Mouse (Mus musculus) forebrain, embryonic 13.5 days (tissue): ENCODE data around the gene Olfr1381. TPM values are rescaled to one million over a fixed set of nuclear protein-coding genes. Genes with fewer than 3 reads are reported as not detected.
"Not testable (repeated sequence)": the region's sequence is repeated elsewhere in the genome, so short reads cannot be mapped to it uniquely, and the experiment has no call there.

Experiments used
- ATAC-seq: fragments of 200-750 bp; cut with Nextera tagmentation; 2 replicates; pipeline ENCODE4 v1.8.0; 2017
- H3K27ac ChIP-seq: fragments of 300-500 bp; sonication (generic); 2 replicates; pipeline ENCODE4 v1.5.1; 2015; ENCODE audit warnings: inconsistent platforms, mild to moderate bottlenecking, moderate library complexity
- H3K27me3 ChIP-seq: fragments of 300-500 bp; sonication (generic); 2 replicates; pipeline ENCODE4 v1.6.1; 2015; ENCODE audit warnings: mild to moderate bottlenecking, inconsistent platforms
- H3K36me3 ChIP-seq: fragments of 300-500 bp; sonication (generic); 2 replicates; pipeline ENCODE4 v1.6.1; 2015; ENCODE audit warnings: mild to moderate bottlenecking, inconsistent platforms; ENCODE audit not compliant: poor library complexity, severe bottlenecking
- H3K4me1 ChIP-seq: fragments of 300-500 bp; sonication (generic); 2 replicates; pipeline ENCODE4 v1.6.1; 2015; ENCODE audit warnings: inconsistent platforms
- H3K4me2 ChIP-seq: fragments of 300-500 bp; sonication (generic); 2 replicates; pipeline ENCODE4 v1.6.1; 2015; ENCODE audit warnings: inconsistent platforms, mild to moderate bottlenecking, moderate library complexity
- H3K4me3 ChIP-seq: fragments of 300-500 bp; sonication (generic); 2 replicates; pipeline ENCODE4 v1.5.1; 2015; ENCODE audit warnings: mild to moderate bottlenecking, inconsistent platforms
- H3K9ac ChIP-seq: fragments of 300-500 bp; sonication (generic); 2 replicates; pipeline ENCODE4 v1.6.1; 2015; ENCODE audit warnings: mild to moderate bottlenecking, inconsistent platforms
- H3K9me3 ChIP-seq: fragments of 300-500 bp; sonication (generic); replicated peaks from 2 replicates; pipeline ENCODE4 v1.6.1; 2016; ENCODE audit warnings: inconsistent platforms
- WGBS: fragments of 180-500 bp; shearing (Covaris S2); methylation state at CpG from one replicate; pipeline ENCODE4 v1.1.7; 2015; 5-methylcytosine and 5-hydroxymethylcytosine counted together
- polyA plus RNA-seq: library from polyadenylated mRNA; unstranded; fragments of >200 nt; fragmentation: Nextera tagmentation; extraction: Ambion mirVana; gene quantifications from 2 replicates; pipeline ENCODE4 v1.2.1, GENCODE M21; 2015

Gene Olfr1381
- polyA plus RNA-seq: not detected in 2 replicates

- WGBS: 68% methylated on average over 3 of the region's 3 CpGs
- H3K27me3 ChIP-seq, H3K27ac ChIP-seq: not testable (repeated sequence)
Measured at GRCm38 (mm10) chr11:49543149-49543548, at the start of gene Olfr1381. Gene Olfr1381, plus strand, starts transcription at chr11:49543449.

GRCm38 (mm10) chr11:49518086-49518485, 25.2 kb upstream of the Olfr1381 start:
- no peaks in the 10 kb centered on the region for H3K36me3 ChIP-seq
- H3K27me3 ChIP-seq: no peaks in the 10 kb centered on the region
- H3K9ac ChIP-seq: no peak overlapping the region
- no peak overlapping the region for H3K4me2 ChIP-seq
- H3K27ac ChIP-seq: no peak overlapping the region
- no peaks in the 10 kb centered on the region for H3K9me3 ChIP-seq
- no peak for ATAC-seq
- WGBS: 79% methylated on average over 5 of the region's 5 CpGs
- H3K4me3 ChIP-seq: no peak overlapping the region
- H3K4me1 ChIP-seq: no peaks in the 10 kb centered on the region

More at GRCm38 (mm10) chr11:49543149-49543548, at the start of gene Olfr1381:
- ATAC-seq, H3K9ac ChIP-seq, H3K36me3 ChIP-seq, H3K4me1 ChIP-seq, H3K9me3 ChIP-seq, H3K4me2 ChIP-seq, H3K4me3 ChIP-seq: not testable (repeated sequence)

GRCm38 (mm10) chr11:49519348-49519747, 23.9 kb upstream of the Olfr1381 start, which contains the start of gene Olfr1383:
Gene Olfr1383, plus strand, starts transcription at chr11:49519648.
- Histone ChIP-seq H3K9me3 (no peaks in the 10 kb centered on the region), H3K27ac (no peak within 1 kb of the TSS), H3K36me3 (no peaks in the 10 kb centered on the region), H3K4me3 (no peak within 1 kb of the TSS), H3K4me1 (no peaks in the 10 kb centered on the region), H3K27me3 (no peaks in the 10 kb centered on the region), H3K9ac (no peak within 1 kb of the TSS), H3K4me2 (no peak within 1 kb of the TSS)
- ATAC-seq: no peak

GRCm38 (mm10) chr11:49527947-49528346, 15.3 kb upstream of the Olfr1381 start, which contains the start of gene Olfr1382:
Gene Olfr1382, plus strand, starts transcription at chr11:49528247.
- H3K9ac ChIP-seq: no peak within 1 kb of the TSS
- ATAC-seq: no peak
- no peaks in the 10 kb centered on the region for H3K4me1 ChIP-seq
- H3K4me2 ChIP-seq: no peak within 1 kb of the TSS
- no peaks in the 10 kb centered on the region for H3K9me3 ChIP-seq
- H3K27me3 ChIP-seq: no peaks in the 10 kb centered on the region
- no peak within 1 kb of the TSS for H3K27ac ChIP-seq
- H3K36me3 ChIP-seq: no peaks in the 10 kb centered on the region
- no peak within 1 kb of the TSS for H3K4me3 ChIP-seq
- 83% methylated on average over 3 of the region's 3 CpGs for WGBS

- Histone ChIP-seq H3K9ac (no peak overlapping the region), H3K4me1 (no peaks in the 10 kb centered on the region), H3K4me3 (no peak overlapping the region), H3K27ac (no peak overlapping the region), H3K36me3 (no peaks in the 10 kb centered on the region), H3K27me3 (no peaks in the 10 kb centered on the region), H3K9me3 (no peaks in the 10 kb centered on the region), H3K4me2 (no peak overlapping the region)
- ATAC-seq: no peak
Measured at GRCm38 (mm10) chr11:49532761-49533160, 10.5 kb upstream of the Olfr1381 start.

GRCm38 (mm10) chr11:49536631-49537030, 6.6 kb upstream of the Olfr1381 start:
- H3K9ac ChIP-seq, H3K4me2 ChIP-seq, ATAC-seq, H3K9me3 ChIP-seq, H3K27ac ChIP-seq, H3K4me1 ChIP-seq, H3K27me3 ChIP-seq, H3K36me3 ChIP-seq, H3K4me3 ChIP-seq: not testable (repeated sequence)
- 93% methylated on average over 2 of the region's 2 CpGs for WGBS

- H3K4me1 ChIP-seq, ATAC-seq, H3K27me3 ChIP-seq, H3K9me3 ChIP-seq, H3K4me3 ChIP-seq, H3K36me3 ChIP-seq, H3K9ac ChIP-seq, H3K4me2 ChIP-seq, H3K27ac ChIP-seq: not testable (repeated sequence)
- 88% methylated on average over 3 of the region's 3 CpGs for WGBS
Measured at GRCm38 (mm10) chr11:49554033-49554432, 10.8 kb downstream of the Olfr1381 start.

- H3K27ac ChIP-seq, H3K4me1 ChIP-seq, H3K36me3 ChIP-seq, H3K9ac ChIP-seq, ATAC-seq, H3K9me3 ChIP-seq, H3K4me2 ChIP-seq, H3K27me3 ChIP-seq, H3K4me3 ChIP-seq: not testable (repeated sequence)
- WGBS: 66% methylated on average over 5 of the region's 5 CpGs
Measured at GRCm38 (mm10) chr11:49556578-49556977, 13.3 kb downstream of the Olfr1381 start, which contains the start of gene Olfr1380. Gene Olfr1380, plus strand, starts transcription at chr11:49556878.

GRCm38 (mm10) chr11:49575054-49575453, 31.8 kb downstream of the Olfr1381 start:
- not testable (repeated sequence) for H3K27ac ChIP-seq, H3K27me3 ChIP-seq, H3K9me3 ChIP-seq, H3K4me1 ChIP-seq, H3K4me3 ChIP-seq, H3K36me3 ChIP-seq, H3K9ac ChIP-seq, H3K4me2 ChIP-seq, ATAC-seq
- 30% methylated on average over 2 of the region's 2 CpGs for WGBS

GRCm38 (mm10) chr11:49580452-49580851, 37.2 kb downstream of the Olfr1381 start:
- not testable (repeated sequence) for H3K4me1 ChIP-seq, H3K27me3 ChIP-seq, H3K9ac ChIP-seq, H3K4me2 ChIP-seq, ATAC-seq, H3K4me3 ChIP-seq, H3K36me3 ChIP-seq, H3K9me3 ChIP-seq, H3K27ac ChIP-seq
- 88% methylated on average over 8 of the region's 8 CpGs for WGBS

- H3K4me2 ChIP-seq: no peak overlapping the region
- H3K9ac ChIP-seq: no peak overlapping the region
- no peaks in the 10 kb centered on the region for H3K4me1 ChIP-seq
- H3K9me3 ChIP-seq: no peaks in the 10 kb centered on the region
- no peak overlapping the region for H3K4me3 ChIP-seq
- no peak overlapping the region for H3K27ac ChIP-seq
- no peaks in the 10 kb centered on the region for H3K27me3 ChIP-seq
- 95% methylated on average over 19 of the region's 19 CpGs for WGBS
- H3K36me3 ChIP-seq: no peaks in the 10 kb centered on the region
- no peak for ATAC-seq
Measured at GRCm38 (mm10) chr11:49590213-49590612, 47.0 kb downstream of the Olfr1381 start.

GRCm38 (mm10) chr11:49597149-49597548, 53.9 kb downstream of the Olfr1381 start:
- not testable (repeated sequence) for ATAC-seq, H3K9ac ChIP-seq, H3K9me3 ChIP-seq, H3K4me1 ChIP-seq, H3K4me3 ChIP-seq, H3K36me3 ChIP-seq, H3K27ac ChIP-seq, H3K27me3 ChIP-seq, H3K4me2 ChIP-seq
- 63% methylated on average over 2 of the region's 2 CpGs for WGBS
